Mouse (Mus musculus): ENCODE results near the gene Cdk20. TPM values are rescaled to one million over a fixed set of nuclear protein-coding genes. Genes with fewer than 3 reads are reported as not detected.

The Cdk20 gene
- polyA plus RNA-seq, 1 experiment from 2014 or later: 12.6 TPM

- WGBS: 45% methylated on average over 5 of the region's 5 CpGs
- Histone ChIP-seq H3K9ac (ENCODE audit: low read length) (no peak overlapping the region), H3K9me3 (replicated peaks; ENCODE audit: control insufficient read depth, low read length) (no peaks in the 10 kb centered on the region)
Observed at GRCm38 (mm10) chr13:64416955-64417601, 15.0 kb upstream of the Cdk20 start.

GRCm38 (mm10) chr13:64420847-64421246 lies 11.3 kb upstream of the Cdk20 start:
- no peak overlapping the region for H3K4me3 ChIP-seq (ENCODE audit: low read length)
- H3K36me3 ChIP-seq (ENCODE audit: control insufficient read depth, insufficient read depth): no peaks in the 10 kb centered on the region
- ATAC-seq (replicated peaks; ENCODE audit: extremely low read depth, insufficient read depth, low FRiP score): no peak
- H3K9me3 ChIP-seq (replicated peaks; ENCODE audit: control insufficient read depth, low read length): no peaks in the 10 kb centered on the region
- H3K4me2 ChIP-seq (ENCODE audit: low read depth, low read length): no peak overlapping the region
- H3K9ac ChIP-seq (ENCODE audit: low read length): no peak overlapping the region
- H3K27me3 ChIP-seq (ENCODE audit: control insufficient read depth, insufficient read depth, low read length): no peaks in the 10 kb centered on the region
- peaks cover 7% of the 10 kb centered on the region; the same call in 1 of the 2 replicates for H3K4me1 ChIP-seq (ENCODE audit: control insufficient read depth, insufficient read depth, low read length)
- no peak overlapping the region for H3K27ac ChIP-seq (ENCODE audit: low read length)
- 20% methylated on average over 1 of the region's 1 CpGs for WGBS

More at GRCm38 (mm10) chr13:64416955-64417601, 15.0 kb upstream of the Cdk20 start:
- Histone ChIP-seq H3K4me1 (ENCODE audit: control insufficient read depth, insufficient read depth, low read length) (peaks cover 5% of the 10 kb centered on the region; the same call in 1 of the 2 replicates), H3K4me2 (ENCODE audit: low read depth, low read length) (no peak overlapping the region), H3K36me3 (ENCODE audit: control insufficient read depth, insufficient read depth) (no peaks in the 10 kb centered on the region), H3K27ac (ENCODE audit: low read length) (no peak overlapping the region), H3K4me3 (ENCODE audit: low read length) (no peak overlapping the region), H3K27me3 (ENCODE audit: control insufficient read depth, insufficient read depth, low read length) (no peaks in the 10 kb centered on the region)
- ATAC-seq (replicated peaks; ENCODE audit: extremely low read depth, insufficient read depth, low FRiP score): no peak

- Histone ChIP-seq H3K27me3 (ENCODE audit: control insufficient read depth, insufficient read depth, low read length) (no peaks in the 10 kb centered on the region), H3K27ac (ENCODE audit: low read length) (peak overlapping the region; percentile 13; the same call in 1 of the 2 replicates), H3K4me3 (ENCODE audit: low read length) (no peak overlapping the region), H3K36me3 (ENCODE audit: control insufficient read depth, insufficient read depth) (no peaks in the 10 kb centered on the region), H3K4me1 (ENCODE audit: control insufficient read depth, insufficient read depth, low read length) (peaks cover 7% of the 10 kb centered on the region; the same call in 1 of the 2 replicates), H3K9ac (ENCODE audit: low read length) (no peak overlapping the region), H3K9me3 (replicated peaks; ENCODE audit: control insufficient read depth, low read length) (no peaks in the 10 kb centered on the region), H3K4me2 (ENCODE audit: low read depth, low read length) (no peak overlapping the region)
- no peak for ATAC-seq (replicated peaks; ENCODE audit: extremely low read depth, insufficient read depth, low FRiP score)
- 23% methylated on average over 3 of the region's 3 CpGs for WGBS
Observed at GRCm38 (mm10) chr13:64421386-64421785, 10.7 kb upstream of the Cdk20 start.

GRCm38 (mm10) chr13:64421952-64422606 lies 10.0 kb upstream of the Cdk20 start:
- Histone ChIP-seq H3K4me3 (ENCODE audit: low read length) (no peak overlapping the region), H3K27me3 (ENCODE audit: control insufficient read depth, insufficient read depth, low read length) (no peaks in the 10 kb centered on the region), H3K4me2 (ENCODE audit: low read depth, low read length) (no peak overlapping the region), H3K9me3 (replicated peaks; ENCODE audit: control insufficient read depth, low read length) (no peaks in the 10 kb centered on the region), H3K36me3 (ENCODE audit: control insufficient read depth, insufficient read depth) (no peaks in the 10 kb centered on the region), H3K4me1 (ENCODE audit: control insufficient read depth, insufficient read depth, low read length) (peaks cover 7% of the 10 kb centered on the region; the same call in 1 of the 2 replicates), H3K9ac (ENCODE audit: low read length) (no peak overlapping the region), H3K27ac (ENCODE audit: low read length) (peak overlapping the region; percentile 67)
- WGBS: 75% methylated on average over 7 of the region's 7 CpGs
- peak; percentile 53; the same call in 1 of the 2 replicates for ATAC-seq (replicated peaks; ENCODE audit: extremely low read depth, insufficient read depth, low FRiP score)

- H3K9ac ChIP-seq (ENCODE audit: low read length): no peak overlapping the region
- H3K4me1 ChIP-seq (ENCODE audit: control insufficient read depth, insufficient read depth, low read length): peaks cover 7% of the 10 kb centered on the region; the same call in 1 of the 2 replicates
- H3K4me2 ChIP-seq (ENCODE audit: low read depth, low read length): no peak overlapping the region
- H3K27me3 ChIP-seq (ENCODE audit: control insufficient read depth, insufficient read depth, low read length): no peaks in the 10 kb centered on the region
- 87% methylated on average over 6 of the region's 6 CpGs for WGBS
- H3K36me3 ChIP-seq (ENCODE audit: control insufficient read depth, insufficient read depth): no peaks in the 10 kb centered on the region
- H3K27ac ChIP-seq (ENCODE audit: low read length): peak overlapping the region; percentile 67
- ATAC-seq (replicated peaks; ENCODE audit: extremely low read depth, insufficient read depth, low FRiP score): no peak
- no peaks in the 10 kb centered on the region for H3K9me3 ChIP-seq (replicated peaks; ENCODE audit: control insufficient read depth, low read length)
- H3K4me3 ChIP-seq (ENCODE audit: low read length): no peak overlapping the region
Observed at GRCm38 (mm10) chr13:64422607-64422957, 9.5 kb upstream of the Cdk20 start.

GRCm38 (mm10) chr13:64424347-64424746 lies 7.8 kb upstream of the Cdk20 start:
- no peaks in the 10 kb centered on the region for H3K9me3 ChIP-seq (replicated peaks; ENCODE audit: control insufficient read depth, low read length)
- H3K27ac ChIP-seq (ENCODE audit: low read length): no peak overlapping the region
- H3K4me1 ChIP-seq (ENCODE audit: control insufficient read depth, insufficient read depth, low read length): peaks cover 7% of the 10 kb centered on the region; the same call in 1 of the 2 replicates
- no peak for ATAC-seq (replicated peaks; ENCODE audit: extremely low read depth, insufficient read depth, low FRiP score)
- H3K9ac ChIP-seq (ENCODE audit: low read length): no peak overlapping the region
- WGBS: 51% methylated on average over 3 of the region's 3 CpGs
- no peaks in the 10 kb centered on the region for H3K27me3 ChIP-seq (ENCODE audit: control insufficient read depth, insufficient read depth, low read length)
- H3K36me3 ChIP-seq (ENCODE audit: control insufficient read depth, insufficient read depth): no peaks in the 10 kb centered on the region
- H3K4me3 ChIP-seq (ENCODE audit: low read length): no peak overlapping the region
- H3K4me2 ChIP-seq (ENCODE audit: low read depth, low read length): no peak overlapping the region

- Histone ChIP-seq H3K4me1 (ENCODE audit: control insufficient read depth, insufficient read depth, low read length) (peaks cover 7% of the 10 kb centered on the region; the same call in 1 of the 2 replicates), H3K27ac (ENCODE audit: low read length) (no peak overlapping the region), H3K9me3 (replicated peaks; ENCODE audit: control insufficient read depth, low read length) (no peaks in the 10 kb centered on the region), H3K27me3 (ENCODE audit: control insufficient read depth, insufficient read depth, low read length) (no peaks in the 10 kb centered on the region), H3K4me3 (ENCODE audit: low read length) (no peak overlapping the region), H3K36me3 (ENCODE audit: control insufficient read depth, insufficient read depth) (no peaks in the 10 kb centered on the region), H3K9ac (ENCODE audit: low read length) (no peak overlapping the region), H3K4me2 (ENCODE audit: low read depth, low read length) (no peak overlapping the region)
- WGBS: 50% methylated on average over 1 of the region's 1 CpGs
- ATAC-seq (replicated peaks; ENCODE audit: extremely low read depth, insufficient read depth, low FRiP score): no peak
Observed at GRCm38 (mm10) chr13:64425280-64425679, 6.8 kb upstream of the Cdk20 start.

- Histone ChIP-seq H3K27me3 (ENCODE audit: control insufficient read depth, insufficient read depth, low read length) (no peaks in the 10 kb centered on the region), H3K9ac (ENCODE audit: low read length) (no peak overlapping the region), H3K4me2 (ENCODE audit: low read depth, low read length) (no peak overlapping the region), H3K27ac (ENCODE audit: low read length) (no peak overlapping the region), H3K36me3 (ENCODE audit: control insufficient read depth, insufficient read depth) (no peaks in the 10 kb centered on the region), H3K4me3 (ENCODE audit: low read length) (no peak overlapping the region), H3K9me3 (replicated peaks; ENCODE audit: control insufficient read depth, low read length) (no peaks in the 10 kb centered on the region), H3K4me1 (ENCODE audit: control insufficient read depth, insufficient read depth, low read length) (peaks cover 10% of the 10 kb centered on the region)
- WGBS: 13% methylated on average over 1 of the region's 1 CpGs
- no peak for ATAC-seq (replicated peaks; ENCODE audit: extremely low read depth, insufficient read depth, low FRiP score)
Observed at GRCm38 (mm10) chr13:64429328-64429727, 2.8 kb upstream of the Cdk20 start.

GRCm38 (mm10) chr13:64437801-64438200 lies 5.7 kb downstream of the Cdk20 start:
- no peaks in the 10 kb centered on the region for H3K36me3 ChIP-seq (ENCODE audit: control insufficient read depth, insufficient read depth)
- ATAC-seq (replicated peaks; ENCODE audit: extremely low read depth, insufficient read depth, low FRiP score): no peak
- no peaks in the 10 kb centered on the region for H3K9me3 ChIP-seq (replicated peaks; ENCODE audit: control insufficient read depth, low read length)
- H3K9ac ChIP-seq (ENCODE audit: low read length): no peak overlapping the region
- no peaks in the 10 kb centered on the region for H3K27me3 ChIP-seq (ENCODE audit: control insufficient read depth, insufficient read depth, low read length)
- H3K4me3 ChIP-seq (ENCODE audit: low read length): no peak overlapping the region
- H3K27ac ChIP-seq (ENCODE audit: low read length): no peak overlapping the region
- no peak overlapping the region for H3K4me2 ChIP-seq (ENCODE audit: low read depth, low read length)
- 77% methylated on average over 7 of the region's 7 CpGs for WGBS
- H3K4me1 ChIP-seq (ENCODE audit: control insufficient read depth, insufficient read depth, low read length): peaks cover 5% of the 10 kb centered on the region

All from heart, embryonic 16.5 days (tissue).